Mouse (Mus musculus) cerebellum, adult 9-11 months (tissue): ENCODE data around the gene Brca2.
"Not testable (repeated sequence)": the region's sequence is repeated elsewhere in the genome, so short reads cannot be mapped to it uniquely, and the experiment has no call there.

Experiments used
- DNase-seq: peaks from one replicate; pipeline ENCODE4 v3.0.0; 2022

The Brca2 gene

DNA sequence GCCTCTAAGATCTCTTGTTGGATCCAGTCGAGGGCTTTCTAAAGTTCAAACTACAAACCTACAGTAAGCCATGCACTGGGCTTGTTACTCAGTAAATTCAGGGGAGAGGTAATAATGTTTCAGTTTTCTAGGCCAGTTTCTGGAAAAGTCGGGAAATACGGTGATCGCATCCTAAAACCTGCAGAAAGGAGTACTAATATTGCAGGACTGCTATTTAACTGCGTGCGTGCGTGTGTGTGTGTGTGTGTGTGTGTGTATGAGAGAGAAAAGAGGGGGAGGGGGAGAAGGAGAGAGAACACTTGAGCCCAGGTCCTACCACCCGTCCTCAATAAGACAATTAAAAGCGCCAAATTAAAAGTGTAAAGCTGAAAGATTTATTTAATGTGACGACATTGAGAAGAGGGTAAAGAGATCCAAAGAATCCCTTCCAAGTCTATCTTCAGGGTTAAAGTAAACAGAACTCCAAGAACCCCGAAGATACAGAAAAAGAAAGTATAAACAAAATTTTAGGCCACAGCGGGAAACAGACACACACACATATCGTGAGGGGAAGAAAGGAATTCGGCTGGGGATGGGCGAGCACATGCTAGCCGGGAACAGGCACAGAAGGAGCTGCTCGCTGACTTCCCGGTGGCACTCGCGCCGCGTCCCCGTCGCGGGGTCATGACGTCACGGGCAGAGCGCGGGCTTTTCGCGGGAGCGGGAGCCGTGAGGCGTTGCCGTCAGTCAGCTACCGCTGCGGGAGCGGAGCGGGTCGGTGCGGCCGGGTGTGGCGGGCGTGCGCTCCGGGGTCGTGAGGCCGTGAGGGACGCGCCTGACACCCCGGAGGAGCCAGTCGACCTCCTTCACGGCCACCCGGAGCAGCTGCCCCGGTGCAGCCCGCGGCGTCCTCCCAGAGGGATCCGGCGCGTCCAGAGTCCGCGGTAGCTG is at the start of gene Brca2:
Brca2 (plus strand) TSS at position 694 of the 930 bp plus-strand sequence.
- peak; percentile 89 for DNase-seq

GRCm38 (mm10) chr5:150477364-150477763 is 45.1 kb upstream of the Brca2 start:
- DNase-seq = no peak

DNA sequence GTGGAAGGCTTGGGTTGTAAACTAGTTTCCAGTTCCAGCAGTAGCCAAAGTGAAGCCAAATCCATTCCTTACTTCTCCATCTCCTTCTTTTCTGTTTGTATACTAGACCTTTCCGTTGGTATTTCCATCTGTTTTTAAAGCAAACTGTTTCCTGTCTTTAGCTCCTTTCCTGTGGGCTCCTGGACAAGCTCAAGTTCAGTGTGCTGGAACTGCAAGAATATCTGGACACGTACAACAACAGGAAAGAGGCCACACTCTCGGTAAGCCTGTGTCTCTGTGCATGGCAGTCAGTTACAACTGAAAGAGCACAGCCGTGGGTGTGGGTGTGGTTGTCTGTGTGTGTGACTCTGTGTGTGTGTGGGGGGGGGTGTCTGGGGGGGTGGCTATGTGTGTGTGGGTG is 43.8 kb upstream of the Brca2 start:
- no peak for DNase-seq

DNA sequence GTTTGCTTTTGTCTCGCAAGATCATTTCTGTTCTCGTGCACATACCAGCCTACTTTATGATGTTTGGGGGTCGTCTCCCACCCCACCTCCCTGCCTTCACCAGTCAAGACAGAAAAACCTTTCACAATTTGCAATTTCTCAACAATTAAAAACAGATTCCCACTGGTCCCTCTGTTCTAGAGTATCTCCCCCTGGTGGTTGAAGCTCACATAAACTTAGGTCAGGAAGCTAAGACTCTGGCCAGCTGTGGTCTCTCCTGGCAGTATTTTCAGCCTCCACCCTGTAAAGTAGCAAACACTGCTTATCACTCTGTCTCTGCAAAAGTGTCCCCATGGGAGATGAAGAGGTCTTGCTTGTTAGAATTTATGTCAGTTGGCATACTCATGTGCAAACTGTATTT is 37.2 kb upstream of the Brca2 start:
- no peak for DNase-seq

GRCm38 (mm10) chr5:150490285-150490684 is 32.1 kb upstream of the Brca2 start:
- DNase-seq = no peak

DNA sequence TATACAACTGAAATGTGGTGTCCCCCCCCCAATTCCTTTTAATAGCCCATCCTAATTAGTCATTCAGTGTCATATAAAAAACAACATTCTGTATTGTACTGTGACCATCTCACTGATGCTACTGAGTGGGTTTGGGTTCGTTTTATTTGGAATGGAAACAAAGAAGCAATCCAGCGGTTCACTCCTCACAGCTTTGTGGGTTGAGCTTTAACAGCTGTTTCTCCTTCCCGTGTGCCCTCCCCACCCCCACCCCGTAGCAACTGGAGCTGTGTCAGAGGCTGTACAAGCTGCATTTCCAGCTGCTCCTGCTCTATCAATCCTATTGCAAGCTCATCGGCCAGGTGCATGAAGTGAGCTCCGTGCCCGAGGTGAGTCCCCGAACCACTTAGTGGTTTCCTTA is 31.6 kb upstream of the Brca2 start:
- DNase-seq = no peak

DNA sequence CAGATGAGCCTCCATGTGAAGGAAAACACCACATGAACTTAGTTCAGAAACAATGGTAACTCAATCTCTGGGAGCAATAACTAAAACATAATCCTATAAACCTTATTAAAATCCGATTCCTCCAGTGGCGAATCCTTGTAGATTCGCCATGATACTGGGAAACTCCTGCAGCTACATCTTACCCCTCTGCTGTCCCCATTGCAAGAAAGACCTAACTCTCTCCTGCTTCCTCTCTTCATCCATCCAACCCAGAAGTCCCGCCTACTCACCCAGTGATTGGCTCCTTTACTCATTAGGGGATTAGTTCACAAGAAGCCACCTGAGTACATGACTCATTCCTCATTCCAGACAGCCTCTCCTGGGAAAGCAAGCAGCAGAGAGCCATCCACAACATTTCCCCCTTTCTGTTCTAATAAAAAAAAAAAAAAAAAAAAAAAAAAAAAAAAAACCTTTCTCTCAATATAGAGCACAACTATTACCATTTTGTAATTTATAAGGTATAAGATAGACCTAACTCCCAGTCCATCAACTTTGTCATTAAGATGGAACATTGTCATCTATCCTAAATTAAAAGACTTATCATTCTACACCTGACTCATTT is 30.8 kb upstream of the Brca2 start:
- DNase-seq = not testable (repeated sequence)

GRCm38 (mm10) chr5:150495792-150496191 is 26.6 kb upstream of the Brca2 start:
- peak; percentile 9 for DNase-seq

- DNase-seq = no peak
These were observed 11.8 kb upstream of the Brca2 start for GRCm38 (mm10) chr5:150510451-150511225.

GRCm38 (mm10) chr5:150513264-150513663 is 9.2 kb upstream of the Brca2 start:
- no peak for DNase-seq

- DNase-seq = no peak
These were observed 8.4 kb upstream of the Brca2 start for GRCm38 (mm10) chr5:150514027-150514426.

GRCm38 (mm10) chr5:150518064-150518463 is 4.4 kb upstream of the Brca2 start, which contains the start of gene Zar1l:
Gene Zar1l, minus strand, starts transcription at chr5:150518164.
- DNase-seq = no peak

DNA sequence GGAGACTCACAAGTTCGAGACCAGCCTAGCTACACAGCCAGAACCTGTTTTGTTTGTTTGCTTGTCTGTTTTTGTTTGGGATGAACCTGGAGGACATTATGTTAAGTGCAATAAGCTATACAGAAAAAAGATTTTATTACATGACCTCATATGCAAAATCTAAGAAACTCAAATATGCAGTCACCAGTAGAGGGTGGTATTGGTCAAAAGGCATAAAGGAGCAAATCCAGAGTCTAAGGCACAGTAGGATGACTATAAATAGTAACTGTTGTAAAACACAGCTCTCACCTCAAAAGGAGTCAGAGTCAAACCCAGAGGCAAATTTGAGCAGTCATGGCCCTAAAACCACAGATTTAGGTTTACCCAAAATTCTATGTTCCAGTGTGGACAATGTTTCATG is 2.9 kb upstream of the Brca2 start:
- no peak for DNase-seq

DNA sequence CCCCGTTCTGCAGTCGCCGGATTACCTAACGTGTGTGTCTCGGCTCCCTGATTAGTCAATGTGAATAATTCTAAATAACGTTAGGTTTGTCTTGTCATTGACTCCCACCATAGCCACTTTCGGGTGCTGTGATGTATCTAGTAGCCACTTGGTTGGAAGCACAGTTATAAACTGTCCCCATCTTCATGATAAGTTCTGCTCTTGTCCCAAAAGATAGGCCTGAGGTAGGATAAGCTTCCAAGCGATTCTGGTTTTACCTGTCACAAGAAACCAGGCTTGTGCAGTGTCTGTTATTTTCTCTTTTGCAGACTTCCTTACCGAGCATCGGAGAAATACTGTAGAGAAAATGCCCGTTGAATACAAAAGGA is 421 bp downstream of the Brca2 start:
- no peak for DNase-seq

GRCm38 (mm10) chr5:150525239-150525638 is 2.8 kb downstream of the Brca2 start:
- no peak for DNase-seq

DNA sequence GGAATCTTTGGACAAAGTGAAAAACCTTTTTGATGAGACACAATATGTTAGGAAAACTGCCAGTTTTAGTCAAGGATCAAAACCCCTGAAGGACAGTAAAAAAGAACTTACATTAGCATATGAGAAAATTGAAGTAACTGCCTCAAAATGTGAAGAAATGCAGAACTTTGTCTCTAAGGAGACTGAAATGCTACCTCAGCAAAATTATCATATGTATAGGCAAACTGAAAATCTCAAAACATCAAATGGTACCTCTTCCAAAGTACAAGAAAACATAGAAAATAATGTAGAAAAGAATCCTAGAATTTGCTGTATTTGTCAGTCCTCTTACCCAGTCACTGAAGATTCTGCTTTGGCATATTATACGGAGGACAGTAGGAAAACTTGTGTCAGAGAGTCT is 18.9 kb downstream of the Brca2 start:
- no peak for DNase-seq

DNA sequence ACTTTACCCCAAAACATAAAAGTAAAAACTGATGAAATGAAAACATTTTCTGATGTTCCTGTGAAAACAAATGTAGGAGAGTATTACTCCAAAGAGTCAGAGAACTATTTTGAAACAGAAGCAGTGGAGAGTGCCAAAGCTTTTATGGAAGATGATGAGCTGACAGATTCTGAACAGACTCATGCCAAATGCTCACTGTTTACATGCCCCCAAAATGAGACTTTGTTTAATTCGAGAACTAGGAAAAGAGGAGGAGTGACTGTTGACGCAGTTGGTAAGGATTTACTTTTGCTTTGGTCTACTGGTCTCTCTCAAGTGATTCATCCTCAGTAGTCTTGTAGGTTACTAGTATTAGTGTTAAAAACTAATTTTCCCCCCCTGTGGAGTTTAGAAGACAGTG is 20.8 kb downstream of the Brca2 start:
- no peak for DNase-seq

DNA sequence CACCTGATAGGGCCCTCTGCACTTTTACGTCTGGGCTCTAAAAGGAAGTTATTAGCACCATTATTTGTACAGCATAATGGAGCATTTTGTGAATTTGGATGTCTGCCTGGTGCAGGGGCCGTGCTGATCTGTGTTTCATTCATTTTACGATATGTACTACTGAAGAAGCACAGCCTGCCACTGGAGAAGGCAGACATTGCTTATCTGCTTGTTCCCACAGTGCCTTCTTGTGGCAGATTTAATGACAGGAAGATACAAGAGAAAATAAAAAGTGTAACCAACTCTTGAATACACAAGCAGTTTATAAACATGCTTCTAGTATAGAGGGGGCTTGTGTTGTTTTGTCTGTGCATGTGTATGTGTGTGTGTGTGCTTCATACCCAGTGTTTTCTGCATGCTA is 29.2 kb downstream of the Brca2 start:
- no peak for DNase-seq

DNA sequence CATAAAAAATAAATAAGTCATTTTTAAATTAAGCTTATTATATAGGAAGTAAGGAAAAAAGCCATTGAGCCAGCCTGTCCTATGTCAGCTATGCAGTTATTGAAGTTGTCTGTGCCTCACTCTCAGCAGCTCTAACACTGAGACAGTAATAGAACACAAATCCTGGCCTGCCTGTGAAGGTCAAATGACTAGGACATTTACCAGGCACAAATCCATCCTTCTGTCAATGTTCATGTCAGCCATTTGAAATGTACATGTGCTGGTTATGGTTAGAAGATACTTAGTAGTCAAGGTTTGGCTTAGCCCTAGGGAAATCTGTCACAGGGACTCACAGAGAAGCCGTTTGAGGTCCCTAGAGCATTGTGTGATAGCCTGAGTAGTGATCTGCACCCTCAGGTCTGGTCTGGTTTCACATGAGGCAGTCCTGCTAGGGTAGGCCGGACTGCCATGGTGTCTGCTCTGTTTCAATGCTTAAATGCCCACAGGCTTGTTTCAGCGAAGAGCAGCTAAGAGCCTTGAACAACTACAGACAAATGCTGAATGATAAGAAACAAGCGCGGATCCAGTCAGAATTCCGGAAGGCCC is 37.2 kb downstream of the Brca2 start:
- no peak for DNase-seq

DNA sequence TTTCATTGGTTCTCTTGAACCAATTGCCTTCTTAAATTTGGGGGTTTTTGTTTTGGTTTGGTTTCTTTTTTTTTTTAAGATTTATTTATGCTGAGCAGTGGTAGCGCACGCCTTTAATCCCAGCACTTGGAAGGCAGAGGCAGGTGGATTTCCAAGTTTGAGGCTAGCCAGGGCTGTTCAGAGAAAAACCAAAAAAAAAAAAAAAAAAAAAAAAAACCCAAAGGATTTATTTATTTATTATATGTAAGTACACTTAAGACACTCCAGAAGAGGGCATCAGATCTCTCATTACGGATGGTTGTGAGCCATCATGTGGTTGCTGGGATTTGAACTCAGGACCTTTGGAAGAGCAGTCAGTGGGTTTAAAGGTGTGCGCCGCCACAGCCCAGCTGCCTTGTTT is 38.4 kb downstream of the Brca2 start:
- no peak for DNase-seq

GRCm38 (mm10) chr5:150561376-150561775 is 38.9 kb downstream of the Brca2 start:
- no peak for DNase-seq

DNA sequence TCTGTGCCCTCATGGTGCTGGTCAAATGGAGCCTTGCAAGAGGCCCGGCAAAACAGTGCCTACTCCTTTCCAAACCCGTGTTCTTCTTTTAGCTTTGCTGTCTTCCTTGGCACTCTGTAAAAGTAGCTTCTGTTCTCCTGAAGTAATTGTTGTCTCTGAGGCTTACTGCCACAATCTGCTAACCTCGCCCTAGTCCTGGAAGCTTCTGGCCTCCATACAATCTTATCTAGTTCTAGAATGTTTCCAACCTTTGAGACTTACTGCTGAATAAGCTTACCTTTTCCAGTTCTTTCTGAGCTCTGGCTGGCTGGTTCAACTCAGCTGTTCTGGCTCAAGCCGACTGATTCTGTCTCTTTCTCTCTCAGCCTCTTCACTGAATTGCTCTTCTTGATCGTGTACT is 39.4 kb downstream of the Brca2 start:
- DNase-seq = no peak

- no peak for DNase-seq
These were observed 42.0 kb downstream of the Brca2 start for GRCm38 (mm10) chr5:150564426-150564825.
